Comparison of ENCODE assay signal across 9 mouse cellular contexts in genomic region chr19:18673116-18673515, GRCm38 (mm10). TPM values are rescaled to one million over a fixed set of nuclear protein-coding genes. Genes with fewer than 3 reads are reported as not detected.
DNase-seq lines count a peak whose midpoint lies in the region; ATAC-seq lines count a peak whose summit lies in the region.
"Had no signal": no experiment of that assay in that cellular context is flagged by ENCODE, and none has a peak within 500 bp of the region (broad histone marks: within the 10 kb centered on the region; RNA-seq: fewer than 3 reads in every experiment).

No protein-coding gene starts in this region.

- ATAC-seq in megakaryocyte, adult 5-6 weeks (ENCODE audit: poor library complexity, severe bottlenecking) = no peak
- ATAC-seq in forebrain, embryonic 12.5 days (ENCODE audit: low FRiP score) = no peak
- ATAC-seq in limb, embryonic 15.5 days (ENCODE audit: insufficient number of reproducible peaks, low FRiP score, low TSS enrichment, low read depth) = no peak
- ATAC-seq in stomach, embryonic 16.5 days (ENCODE audit: insufficient read depth, low FRiP score) = no peak

- no peaks in the 10 kb centered on the region for H3K9me3 ChIP-seq in megakaryocyte, embryonic 14.5 days
- no peaks in the 10 kb centered on the region for H3K9me3 ChIP-seq in forebrain, embryonic 12.5 days
- no peaks in the 10 kb centered on the region for H3K9me3 ChIP-seq in limb, embryonic 15.5 days
- H3K9me3 ChIP-seq in stomach, embryonic 16.5 days (replicated peaks; ENCODE audit: control insufficient read depth, low read length) = no peaks in the 10 kb centered on the region

- no peak for DNase-seq in spleen, postnatal 10 days (ENCODE audit: low spot score in 2 of 2)
- no peak for DNase-seq in gastrocnemius, postnatal 10 days
- DNase-seq in embryo, embryonic 10 days (ENCODE audit: low spot score) = no peak
- DNase-seq: kidney, adult 9 months had no signal

- H3K9ac ChIP-seq in forebrain, embryonic 12.5 days = no peak overlapping the region
- no peak overlapping the region for H3K9ac ChIP-seq in limb, embryonic 15.5 days
- H3K9ac ChIP-seq in stomach, embryonic 16.5 days (ENCODE audit: low read length) = peak overlapping the region; percentile 20

- no peaks in the 10 kb centered on the region for H3K27me3 ChIP-seq in megakaryocyte, embryonic 14.5 days (replicated peaks)
- no peaks in the 10 kb centered on the region for H3K27me3 ChIP-seq in forebrain, embryonic 12.5 days
- no peaks in the 10 kb centered on the region for H3K27me3 ChIP-seq in limb, embryonic 15.5 days
- H3K27me3 ChIP-seq in stomach, embryonic 16.5 days (ENCODE audit: control insufficient read depth, insufficient read depth, low read length) = no peaks in the 10 kb centered on the region

- peak overlapping the region; percentile 38 for H3K4me3 ChIP-seq in megakaryocyte, embryonic 14.5 days (replicated peaks)
- peak overlapping the region; percentile 11 for H3K4me3 ChIP-seq in forebrain, embryonic 12.5 days (replicated peaks)
- no peak overlapping the region for H3K4me3 ChIP-seq in limb, embryonic 15.5 days
- H3K4me3 ChIP-seq in stomach, embryonic 16.5 days (replicated peaks; ENCODE audit: low read length) = no peak overlapping the region

- peak overlapping the region; percentile 56 for H3K4me2 ChIP-seq in forebrain, embryonic 12.5 days
- peak overlapping the region; percentile 22 for H3K4me2 ChIP-seq in limb, embryonic 15.5 days
- peak overlapping the region; percentile 22 for H3K4me2 ChIP-seq in stomach, embryonic 16.5 days (ENCODE audit: low read depth, low read length)

- no peak overlapping the region for H3K27ac ChIP-seq in forebrain, embryonic 12.5 days
- H3K27ac ChIP-seq in limb, embryonic 15.5 days = no peak overlapping the region
- no peak overlapping the region for H3K27ac ChIP-seq in stomach, embryonic 16.5 days (ENCODE audit: low read length)

- peaks cover 4% of the 10 kb centered on the region for H3K36me3 ChIP-seq in megakaryocyte, embryonic 14.5 days (replicated peaks; ENCODE audit: low read length)
- no peaks in the 10 kb centered on the region for H3K36me3 ChIP-seq in forebrain, embryonic 12.5 days (replicated peaks)
- H3K36me3 ChIP-seq in limb, embryonic 15.5 days = no peaks in the 10 kb centered on the region
- no peaks in the 10 kb centered on the region for H3K36me3 ChIP-seq in stomach, embryonic 16.5 days (ENCODE audit: control insufficient read depth, insufficient read depth, low read length)

- peaks cover 48% of the 10 kb centered on the region for H3K4me1 ChIP-seq in megakaryocyte, embryonic 14.5 days
- H3K4me1 ChIP-seq in forebrain, embryonic 12.5 days = peaks cover 24% of the 10 kb centered on the region
- H3K4me1 ChIP-seq in limb, embryonic 15.5 days = peaks cover 23% of the 10 kb centered on the region
- peaks cover 20% of the 10 kb centered on the region for H3K4me1 ChIP-seq in stomach, embryonic 16.5 days (ENCODE audit: control insufficient read depth, insufficient read depth, low read length)

- WGBS in forebrain, embryonic 12.5 days = 10% methylated on average over 4 of the region's 4 CpGs
- WGBS in limb, embryonic 15.5 days = 34% methylated on average over 4 of the region's 4 CpGs
- WGBS in stomach, embryonic 16.5 days = 49% methylated on average over 4 of the region's 4 CpGs

RNA-seq across cellular contexts. Expression of gene Carnmt1, which starts 2.6 kb away (rescaled TPM):
- 8.3 and 8.8 TPM in 2 replicates for polyA plus RNA-seq in megakaryocyte, embryonic 14.5 days (2012; ENCODE audit: insufficient read depth, low replicate concordance)
- 16.3 and 18.3 TPM in 2 replicates for total RNA-seq in megakaryocyte, adult 5-6 weeks (2015)
- total RNA-seq in megakaryocyte, adult 5-6 weeks (2017) = 11.4 and 11.6 TPM in 2 replicates
- 24.7 and 27.9 TPM in 2 replicates for polyA plus RNA-seq in forebrain, embryonic 12.5 days (2016; fragmentation: Nextera tagmentation; extraction: Ambion mirVana)
- 21.5 and 35.0 TPM in 2 replicates for polyA plus RNA-seq in limb, embryonic 15.5 days (2015; fragmentation: Nextera tagmentation; extraction: Ambion mirVana)
- polyA plus RNA-seq in stomach, embryonic 16.5 days (2015; fragmentation: Nextera tagmentation; extraction: Ambion mirVana) = 15.4 and 16.6 TPM in 2 replicates
- 10 to 100 TPM; 55.6 to 58.0 TPM for total RNA-seq in gastrocnemius, postnatal 10 days (2021)

RNA-seq across cellular contexts. Expression of gene D030056L22Rik, which starts 39.9 kb away (rescaled TPM):
- 7.6 and 14.4 TPM in 2 replicates for polyA plus RNA-seq in megakaryocyte, embryonic 14.5 days (2012; ENCODE audit: insufficient read depth, low replicate concordance)
- total RNA-seq in megakaryocyte, adult 5-6 weeks (2015) = 23.9 and 27.7 TPM in 2 replicates
- total RNA-seq in megakaryocyte, adult 5-6 weeks (2017) = 10.4 and 11.4 TPM in 2 replicates
- polyA plus RNA-seq in forebrain, embryonic 12.5 days (2016; fragmentation: Nextera tagmentation; extraction: Ambion mirVana) = 84.1 and 88.7 TPM in 2 replicates
- 20.1 and 22.6 TPM in 2 replicates for polyA plus RNA-seq in limb, embryonic 15.5 days (2015; fragmentation: Nextera tagmentation; extraction: Ambion mirVana)
- 16.4 and 17.8 TPM in 2 replicates for polyA plus RNA-seq in stomach, embryonic 16.5 days (2015; fragmentation: Nextera tagmentation; extraction: Ambion mirVana)
- 1 to 10 TPM; 3.2 to 3.9 TPM for total RNA-seq in gastrocnemius, postnatal 10 days (2021)

RNA-seq across cellular contexts. Expression of gene Nmrk1, which starts 41.4 kb away (rescaled TPM):
- 0.96 and 1.5 TPM in 2 replicates for polyA plus RNA-seq in megakaryocyte, embryonic 14.5 days (2012; ENCODE audit: insufficient read depth, low replicate concordance)
- total RNA-seq in megakaryocyte, adult 5-6 weeks (2015) = 6.1 and 13.0 TPM in 2 replicates
- 3.7 and 4.6 TPM in 2 replicates for total RNA-seq in megakaryocyte, adult 5-6 weeks (2017)
- polyA plus RNA-seq in forebrain, embryonic 12.5 days (2016; fragmentation: Nextera tagmentation; extraction: Ambion mirVana) = 4.8 and 5.3 TPM in 2 replicates
- polyA plus RNA-seq in limb, embryonic 15.5 days (2015; fragmentation: Nextera tagmentation; extraction: Ambion mirVana) = 18.6 and 19.1 TPM in 2 replicates
- polyA plus RNA-seq in stomach, embryonic 16.5 days (2015; fragmentation: Nextera tagmentation; extraction: Ambion mirVana) = 12.1 and 14.9 TPM in 2 replicates
- total RNA-seq in gastrocnemius, postnatal 10 days (2021) = 1 to 10 TPM; 3.1 to 4.0 TPM

RNA-seq across cellular contexts. Expression of gene Ostf1, which starts 41.5 kb away (rescaled TPM):
- 422 and 727 TPM in 2 replicates for polyA plus RNA-seq in megakaryocyte, embryonic 14.5 days (2012; ENCODE audit: insufficient read depth, low replicate concordance)
- 384 and 411 TPM in 2 replicates for total RNA-seq in megakaryocyte, adult 5-6 weeks (2015)
- total RNA-seq in megakaryocyte, adult 5-6 weeks (2017) = 378 and 396 TPM in 2 replicates
- polyA plus RNA-seq in forebrain, embryonic 12.5 days (2016; fragmentation: Nextera tagmentation; extraction: Ambion mirVana) = 27.6 and 28.1 TPM in 2 replicates
- polyA plus RNA-seq in limb, embryonic 15.5 days (2015; fragmentation: Nextera tagmentation; extraction: Ambion mirVana) = 154 and 163 TPM in 2 replicates
- 115 and 119 TPM in 2 replicates for polyA plus RNA-seq in stomach, embryonic 16.5 days (2015; fragmentation: Nextera tagmentation; extraction: Ambion mirVana)
- total RNA-seq in gastrocnemius, postnatal 10 days (2021) = 10 to 100 TPM; 31.7 to 37.6 TPM

Comparison
In these comparisons a context has a peak if more than half of its experiments do, and no peak if none do; other contexts are left out.
1. H3K4me3 ChIP-seq: peak in megakaryocyte, embryonic 14.5 days (single experiment) and forebrain, embryonic 12.5 days (single experiment); none in limb, embryonic 15.5 days (single experiment) and stomach, embryonic 16.5 days (single experiment).
2. Peak in every context shown above with its lines, with median percentiles within 50 percentile points of each other: H3K4me2 ChIP-seq.